Mouse (Mus musculus): ENCODE results near the gene Lipt1. TPM values are rescaled to one million over a fixed set of nuclear protein-coding genes. Genes with fewer than 3 reads are reported as not detected.
A peak's percentile ranks its signal among the peaks of the same experiment; 100 is the strongest.

Lipt1 gene
- polyA plus RNA-seq, 1 experiment: 4.4 TPM

DNA sequence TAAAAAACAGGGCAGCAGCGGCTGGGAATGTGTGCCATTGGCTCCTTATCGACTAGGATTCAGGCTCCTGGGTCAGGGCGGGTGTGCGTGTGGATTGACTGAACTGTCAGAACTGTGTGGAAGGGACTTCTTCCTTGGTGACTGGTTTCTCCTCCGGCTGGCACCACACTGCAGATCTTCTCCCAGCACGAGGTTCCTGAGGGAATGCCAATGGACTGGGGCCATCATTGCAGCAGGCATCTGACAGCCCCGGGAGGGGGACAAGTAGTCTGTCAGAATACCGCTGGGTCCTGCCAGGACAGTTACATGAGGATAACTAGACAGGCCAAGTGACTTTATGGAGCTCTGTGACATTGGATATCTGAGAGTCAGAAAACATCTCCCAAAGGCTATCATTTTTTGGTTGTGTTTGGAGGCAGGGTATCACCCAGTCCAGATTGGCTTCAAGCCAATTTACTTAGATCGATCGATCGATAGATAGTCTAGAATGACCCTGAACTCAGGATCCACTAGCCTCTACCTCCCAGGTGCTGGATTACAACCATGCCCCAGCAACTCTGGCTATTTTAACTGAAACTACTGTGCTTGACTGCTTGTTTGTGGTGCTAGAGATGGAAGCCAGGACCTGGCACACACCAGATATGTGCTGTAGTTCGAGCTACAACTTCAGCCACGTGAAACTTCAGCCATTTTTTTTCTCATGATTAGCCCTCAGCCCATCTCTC lies 6.4 kb downstream of the Lipt1 start:
- Histone ChIP-seq H3K27me3 (replicated peaks; ENCODE audit: control insufficient read depth, insufficient read depth, low read length) (no peaks in the 10 kb centered on the region), H3K4me3 (ENCODE audit: insufficient read depth, low read depth, low read length) (no peak overlapping the region), H3K27ac (ENCODE audit: insufficient read depth, low read depth, low read length) (no peak overlapping the region), H3K4me1 (ENCODE audit: control insufficient read depth, insufficient read depth, low read length) (no peaks in the 10 kb centered on the region), H3K36me3 (ENCODE audit: control insufficient read depth, insufficient read depth, low read length) (peaks cover 6% of the 10 kb centered on the region)
- DNase-seq: no peak
- 92% methylated on average over 13 of the region's 13 CpGs for WGBS
- TF ChIP-seq CTCF (conservative IDR thresholded peaks at IDR 0.05; ENCODE audit: insufficient read depth, insufficient read length, low read depth, low read length) (no peak), POLR2A (IDR thresholded peaks at IDR 0.05; ENCODE audit: low read depth, low read length) (no peak)

DNA sequence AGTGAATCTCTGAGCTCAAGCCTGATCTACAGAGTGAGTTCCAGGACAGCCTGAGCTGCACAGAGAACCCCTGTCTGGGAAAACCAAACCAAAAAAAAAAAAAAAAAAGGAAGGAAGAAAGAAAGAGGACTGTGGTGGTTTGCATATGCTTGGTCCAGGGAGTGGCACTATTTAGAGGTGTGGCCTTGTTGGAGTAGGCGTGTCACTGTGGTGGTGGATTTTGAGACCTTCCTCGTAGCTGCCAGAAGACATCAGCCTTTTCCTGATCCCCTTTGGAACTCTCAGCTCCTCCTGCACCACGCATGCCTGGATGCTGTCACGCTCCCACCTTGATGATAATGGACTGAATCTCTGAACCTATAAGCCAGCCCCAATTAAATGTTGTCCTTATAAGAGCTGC lies 11.9 kb downstream of the Lipt1 start:
- TF ChIP-seq CTCF (conservative IDR thresholded peaks at IDR 0.05; ENCODE audit: insufficient read depth, insufficient read length, low read depth, low read length) (no peak), POLR2A (IDR thresholded peaks at IDR 0.05; ENCODE audit: low read depth, low read length) (no peak)
- Histone ChIP-seq H3K4me3 (ENCODE audit: insufficient read depth, low read depth, low read length) (no peak overlapping the region), H3K36me3 (ENCODE audit: control insufficient read depth, insufficient read depth, low read length) (peaks cover 8% of the 10 kb centered on the region), H3K4me1 (ENCODE audit: control insufficient read depth, insufficient read depth, low read length) (no peaks in the 10 kb centered on the region), H3K27me3 (replicated peaks; ENCODE audit: control insufficient read depth, insufficient read depth, low read length) (no peaks in the 10 kb centered on the region), H3K27ac (ENCODE audit: insufficient read depth, low read depth, low read length) (no peak overlapping the region)
- WGBS: 92% methylated on average over 4 of the region's 4 CpGs
- DNase-seq: no peak

DNA sequence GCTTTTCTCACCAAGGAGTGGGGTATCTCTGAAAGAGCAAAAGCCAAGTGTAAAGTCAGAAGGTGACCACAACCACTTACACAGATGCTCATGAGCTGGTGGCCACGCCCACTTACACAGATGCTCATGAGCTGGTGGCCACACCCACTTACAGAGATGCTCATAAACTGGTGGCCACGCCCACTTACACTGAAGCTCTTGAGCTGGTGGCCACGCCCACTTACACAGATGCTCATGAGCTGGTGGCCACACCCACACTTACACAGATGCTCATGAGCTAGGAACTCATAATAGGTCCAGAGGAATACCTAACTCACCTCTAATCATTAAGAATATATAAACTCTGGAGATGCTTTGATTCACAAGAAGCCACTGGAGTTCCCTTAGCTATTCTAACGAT lies 12.9 kb downstream of the Lipt1 start:
- H3K4me3 ChIP-seq (ENCODE audit: insufficient read depth, low read depth, low read length): no peak overlapping the region
- no peaks in the 10 kb centered on the region for H3K27me3 ChIP-seq (replicated peaks; ENCODE audit: control insufficient read depth, insufficient read depth, low read length)
- TF ChIP-seq CTCF (conservative IDR thresholded peaks at IDR 0.05; ENCODE audit: insufficient read depth, insufficient read length, low read depth, low read length): no peak
- TF ChIP-seq POLR2A (IDR thresholded peaks at IDR 0.05; ENCODE audit: low read depth, low read length): no peak
- peaks cover 7% of the 10 kb centered on the region; the same call in 1 of the 2 replicates for H3K36me3 ChIP-seq (ENCODE audit: control insufficient read depth, insufficient read depth, low read length)
- WGBS: 89% methylated on average over 4 of the region's 4 CpGs
- no peak for DNase-seq
- no peak overlapping the region for H3K27ac ChIP-seq (ENCODE audit: insufficient read depth, low read depth, low read length)
- peaks cover under 1% of the 10 kb centered on the region; the same call in 1 of the 2 replicates for H3K4me1 ChIP-seq (ENCODE audit: control insufficient read depth, insufficient read depth, low read length)

- DNase-seq: no peak
- WGBS: 79% methylated on average over 7 of the region's 7 CpGs
- Histone ChIP-seq H3K4me3 (ENCODE audit: insufficient read depth, low read depth, low read length) (peak overlapping the region; percentile 85), H3K4me1 (ENCODE audit: control insufficient read depth, insufficient read depth, low read length) (peaks cover 5% of the 10 kb centered on the region; the same call in 1 of the 2 replicates), H3K36me3 (ENCODE audit: control insufficient read depth, insufficient read depth, low read length) (peaks cover 1% of the 10 kb centered on the region; the same call in 1 of the 2 replicates), H3K27ac (ENCODE audit: insufficient read depth, low read depth, low read length) (no peak overlapping the region; the same call in 1 of the 2 replicates), H3K27me3 (replicated peaks; ENCODE audit: control insufficient read depth, insufficient read depth, low read length) (no peaks in the 10 kb centered on the region)
- TF ChIP-seq POLR2A (IDR thresholded peaks at IDR 0.05; ENCODE audit: low read depth, low read length) (no peak), CTCF (conservative IDR thresholded peaks at IDR 0.05; ENCODE audit: insufficient read depth, insufficient read length, low read depth, low read length) (no peak)
Measured at GRCm38 (mm10) chr1:37889206-37889605, 17.7 kb downstream of the Lipt1 start.

GRCm38 (mm10) chr1:37890025-37890652 lies 18.6 kb downstream of the Lipt1 start, which contains the start of the genes Mitd1 and Mrpl30:
Gene Mitd1 (minus strand): TSS chr1:37890411.
Gene Mrpl30 (plus strand): TSS chr1:37890477.
- Histone ChIP-seq H3K36me3 (ENCODE audit: control insufficient read depth, insufficient read depth, low read length) (no peaks in the 10 kb centered on the region), H3K4me3 (ENCODE audit: insufficient read depth, low read depth, low read length) (peak within 1 kb of the TSS; percentile 85), H3K27me3 (replicated peaks; ENCODE audit: control insufficient read depth, insufficient read depth, low read length) (no peaks in the 10 kb centered on the region), H3K4me1 (ENCODE audit: control insufficient read depth, insufficient read depth, low read length) (peaks cover 5% of the 10 kb centered on the region; the same call in 1 of the 2 replicates), H3K27ac (ENCODE audit: insufficient read depth, low read depth, low read length) (peak within 1 kb of the TSS; percentile 90)
- DNase-seq: peak; percentile 96
- TF ChIP-seq POLR2A (IDR thresholded peaks at IDR 0.05; ENCODE audit: low read depth, low read length): peak; percentile 37
- TF ChIP-seq CTCF (conservative IDR thresholded peaks at IDR 0.05; ENCODE audit: insufficient read depth, insufficient read length, low read depth, low read length): no peak
- WGBS: under 1% methylated on average over 41 of the region's 41 CpGs

- H3K27me3 ChIP-seq (replicated peaks; ENCODE audit: control insufficient read depth, insufficient read depth, low read length): no peaks in the 10 kb centered on the region
- H3K4me3 ChIP-seq (ENCODE audit: insufficient read depth, low read depth, low read length): 0 out of 2 replicates have a peak overlapping the region, but pooled peaks have one; percentile 6
- TF ChIP-seq POLR2A (IDR thresholded peaks at IDR 0.05; ENCODE audit: low read depth, low read length): no peak
- no peak for TF ChIP-seq CTCF (conservative IDR thresholded peaks at IDR 0.05; ENCODE audit: insufficient read depth, insufficient read length, low read depth, low read length)
- no peak overlapping the region for H3K27ac ChIP-seq (ENCODE audit: insufficient read depth, low read depth, low read length)
- DNase-seq: peak; percentile 33
- WGBS: 28% methylated on average over 3 of the region's 3 CpGs
- peaks cover 5% of the 10 kb centered on the region; the same call in 1 of the 2 replicates for H3K4me1 ChIP-seq (ENCODE audit: control insufficient read depth, insufficient read depth, low read length)
- H3K36me3 ChIP-seq (ENCODE audit: control insufficient read depth, insufficient read depth, low read length): no peaks in the 10 kb centered on the region
Measured at GRCm38 (mm10) chr1:37891400-37891799, 19.9 kb downstream of the Lipt1 start.

DNA sequence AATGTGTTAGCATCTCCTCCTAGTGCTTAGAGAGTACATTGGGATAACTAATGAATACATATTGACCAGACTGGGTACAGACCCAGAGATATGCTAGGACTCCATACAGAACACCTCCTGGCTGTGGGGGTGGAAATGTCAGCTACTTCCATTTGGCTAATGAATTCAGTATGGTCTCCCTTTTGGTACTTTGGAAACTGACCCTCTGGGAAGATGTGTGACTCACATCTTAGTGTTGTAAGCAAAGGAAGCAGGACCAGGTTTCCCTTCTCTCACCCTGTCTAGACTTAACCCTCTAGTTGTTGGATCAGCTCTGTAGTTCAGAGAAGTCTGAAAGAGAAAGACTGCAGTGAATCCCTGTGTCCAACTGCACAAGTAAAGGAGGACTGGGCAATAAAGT lies 23.1 kb downstream of the Lipt1 start:
- H3K4me3 ChIP-seq (ENCODE audit: insufficient read depth, low read depth, low read length): no peak overlapping the region
- H3K27me3 ChIP-seq (replicated peaks; ENCODE audit: control insufficient read depth, insufficient read depth, low read length): no peaks in the 10 kb centered on the region
- peaks cover 2% of the 10 kb centered on the region; the same call in 1 of the 2 replicates for H3K4me1 ChIP-seq (ENCODE audit: control insufficient read depth, insufficient read depth, low read length)
- no peak for DNase-seq
- peaks cover 2% of the 10 kb centered on the region; the same call in 1 of the 2 replicates for H3K36me3 ChIP-seq (ENCODE audit: control insufficient read depth, insufficient read depth, low read length)
- H3K27ac ChIP-seq (ENCODE audit: insufficient read depth, low read depth, low read length): no peak overlapping the region
- TF ChIP-seq POLR2A (IDR thresholded peaks at IDR 0.05; ENCODE audit: low read depth, low read length) (no peak), CTCF (conservative IDR thresholded peaks at IDR 0.05; ENCODE audit: insufficient read depth, insufficient read length, low read depth, low read length) (no peak)

Measured in kidney, adult 2 months (tissue).